ENCODE assay signal across 12 mouse cellular contexts in genomic region chr1:52299559-52299958, GRCm38 (mm10).
DNase-seq lines count a peak whose midpoint lies in the region; ATAC-seq and TF ChIP-seq lines count a peak whose summit lies in the region.
"Had no signal": no experiment of that assay in that cellular context is flagged by ENCODE, and none has a peak within 500 bp of the region (broad histone marks: within the 10 kb centered on the region; RNA-seq: fewer than 3 reads in every experiment).

No protein-coding gene starts in this region.

- DNase-seq in embryonic facial prominence, embryonic 14.5 days (ENCODE audit: low spot score), result peak; percentile 13
- no peak for DNase-seq in embryonic facial prominence, embryonic 10.5 days (ENCODE audit: low spot score)
- peak; percentile 65 for DNase-seq in hindbrain, postnatal 0 days (ENCODE audit: low spot score)
- DNase-seq in 3T3-L1 (ENCODE audit: low read depth, low spot score), result peak; percentile 55
- DNase-seq in brain, embryonic 14.5 days (ENCODE audit: low read depth), result peak; percentile 66
- DNase-seq in urinary bladder, adult 2 months (ENCODE audit: low spot score), result no peak
- DNase-seq in Muller cell, postnatal 12 days (ENCODE audit: inconsistent ontology term), result no peak
- DNase-seq: heart, adult 18-20 months; kidney, postnatal 36 days; liver, embryonic 13.5 days had no signal

- H3K4me3 ChIP-seq in embryonic facial prominence, embryonic 14.5 days (ENCODE audit: low read depth, low read length), result no peak overlapping the region
- no peak overlapping the region for H3K4me3 ChIP-seq in embryonic facial prominence, embryonic 10.5 days
- no peak overlapping the region for H3K4me3 ChIP-seq in hindbrain, postnatal 0 days (ENCODE audit: low read length)
- H3K4me3 ChIP-seq in hindbrain, embryonic 12.5 days, result no peak overlapping the region
- H3K4me3 ChIP-seq: liver, embryonic 13.5 days; megakaryocyte, embryonic 14.5 days had no signal

- 74% methylated on average over 7 of the region's 7 CpGs for WGBS in embryonic facial prominence, embryonic 14.5 days
- 73% methylated on average over 7 of the region's 7 CpGs for WGBS in embryonic facial prominence, embryonic 10.5 days
- 61% methylated on average over 7 of the region's 7 CpGs for WGBS in hindbrain, postnatal 0 days
- 71% methylated on average over 7 of the region's 7 CpGs for WGBS in hindbrain, embryonic 12.5 days

- H3K36me3 ChIP-seq in embryonic facial prominence, embryonic 14.5 days (ENCODE audit: control insufficient read depth, insufficient read depth, low read length), result no peaks in the 10 kb centered on the region
- H3K36me3 ChIP-seq in embryonic facial prominence, embryonic 10.5 days (replicated peaks), result no peaks in the 10 kb centered on the region
- no peaks in the 10 kb centered on the region for H3K36me3 ChIP-seq in hindbrain, postnatal 0 days (ENCODE audit: insufficient read depth, low read length)
- no peaks in the 10 kb centered on the region for H3K36me3 ChIP-seq in hindbrain, embryonic 12.5 days
- H3K36me3 ChIP-seq: liver, embryonic 13.5 days had no signal

- H3K4me1 ChIP-seq in embryonic facial prominence, embryonic 14.5 days (ENCODE audit: control insufficient read depth, insufficient read depth, low read length), result no peaks in the 10 kb centered on the region
- H3K4me1 ChIP-seq in embryonic facial prominence, embryonic 10.5 days, result no peaks in the 10 kb centered on the region
- H3K4me1 ChIP-seq in hindbrain, postnatal 0 days (ENCODE audit: insufficient read depth, low read length), result no peaks in the 10 kb centered on the region
- no peaks in the 10 kb centered on the region for H3K4me1 ChIP-seq in hindbrain, embryonic 12.5 days
- H3K4me1 ChIP-seq: liver, embryonic 13.5 days had no signal

- no peak overlapping the region for H3K27ac ChIP-seq in embryonic facial prominence, embryonic 14.5 days (replicated peaks; ENCODE audit: low read depth, low read length)
- H3K27ac ChIP-seq in embryonic facial prominence, embryonic 10.5 days (replicated peaks), result no peak overlapping the region
- H3K27ac ChIP-seq in hindbrain, postnatal 0 days, result no peak overlapping the region
- no peak overlapping the region for H3K27ac ChIP-seq in hindbrain, embryonic 12.5 days
- H3K27ac ChIP-seq: liver, embryonic 13.5 days had no signal

- no peaks in the 10 kb centered on the region for H3K27me3 ChIP-seq in embryonic facial prominence, embryonic 14.5 days (replicated peaks; ENCODE audit: control insufficient read depth, insufficient read depth, low read length)
- no peaks in the 10 kb centered on the region for H3K27me3 ChIP-seq in embryonic facial prominence, embryonic 10.5 days (replicated peaks; ENCODE audit: low read depth, poor library complexity, severe bottlenecking)
- no peaks in the 10 kb centered on the region for H3K27me3 ChIP-seq in hindbrain, postnatal 0 days (ENCODE audit: insufficient read depth, low read length)
- no peaks in the 10 kb centered on the region for H3K27me3 ChIP-seq in hindbrain, embryonic 12.5 days
- H3K27me3 ChIP-seq: liver, embryonic 13.5 days; megakaryocyte, embryonic 14.5 days had no signal

- no peaks in the 10 kb centered on the region for H3K9me3 ChIP-seq in embryonic facial prominence, embryonic 14.5 days (ENCODE audit: control insufficient read depth, low read length)
- no peaks in the 10 kb centered on the region for H3K9me3 ChIP-seq in embryonic facial prominence, embryonic 10.5 days
- H3K9me3 ChIP-seq in hindbrain, postnatal 0 days (ENCODE audit: low read length), result no peaks in the 10 kb centered on the region
- no peaks in the 10 kb centered on the region for H3K9me3 ChIP-seq in hindbrain, embryonic 12.5 days (replicated peaks)
- H3K9me3 ChIP-seq: liver, embryonic 13.5 days; megakaryocyte, embryonic 14.5 days had no signal

- no peak for ATAC-seq in embryonic facial prominence, embryonic 14.5 days (ENCODE audit: low read depth)
- ATAC-seq in hindbrain, postnatal 0 days, result peak; percentile 75
- no peak for ATAC-seq in hindbrain, embryonic 12.5 days (ENCODE audit: low FRiP score)

- no peak overlapping the region for H3K9ac ChIP-seq in embryonic facial prominence, embryonic 14.5 days (ENCODE audit: low read depth, low read length)
- no peak overlapping the region for H3K9ac ChIP-seq in hindbrain, postnatal 0 days (replicated peaks; ENCODE audit: low read length)
- no peak overlapping the region for H3K9ac ChIP-seq in hindbrain, embryonic 12.5 days
- H3K9ac ChIP-seq: liver, embryonic 13.5 days had no signal

- TF ChIP-seq CTCF in hindbrain, postnatal 0 days (IDR thresholded peaks at IDR 0.05; ENCODE audit: low read depth), result peak; percentile 81
- TF ChIP-seq CTCF in brain, embryonic 14.5 days (IDR thresholded peaks at IDR 0.05; ENCODE audit: borderline replicate concordance, extremely low read depth, insufficient read depth, insufficient read length), result peak; percentile 57; the same call in 1 of the 2 replicates

- no peak overlapping the region for H3K4me2 ChIP-seq in embryonic facial prominence, embryonic 14.5 days (ENCODE audit: low read depth, low read length)
- H3K4me2 ChIP-seq in hindbrain, postnatal 0 days (ENCODE audit: low read depth, low read length), result no peak overlapping the region
- H3K4me2 ChIP-seq in hindbrain, embryonic 12.5 days (replicated peaks), result no peak overlapping the region
- H3K4me2 ChIP-seq: liver, embryonic 13.5 days had no signal

- TF ChIP-seq POLR2A in brain, embryonic 14.5 days (IDR thresholded peaks at IDR 0.05; ENCODE audit: borderline replicate concordance, extremely low read depth, insufficient read depth, insufficient read length, poor library complexity, severe bottlenecking), result no peak

Comparison
In these comparisons a context has a peak if more than half of its experiments do, and no peak if none do; other contexts are left out.
1. DNase-seq: peak in embryonic facial prominence, embryonic 14.5 days (single experiment), hindbrain, postnatal 0 days (single experiment), 3T3-L1 (single experiment) and brain, embryonic 14.5 days (single experiment); none in embryonic facial prominence, embryonic 10.5 days (single experiment), urinary bladder, adult 2 months (single experiment) and Muller cell, postnatal 12 days (single experiment).